Mouse (Mus musculus): ENCODE measurements at regions not wholly inside any gene's neighbourhood (a gene's known extent, or its start where the extent isn't known, plus 50 kb on each side); places are given as distances from the start of the nearest gene placed in this dataset.
"Not testable (repeated sequence)": the region's sequence is repeated elsewhere in the genome, so short reads cannot be mapped to it uniquely, and the experiment has no call there.

GRCm38 (mm10) chr16:58136979-58137378, 271.3 kb upstream of the Dcbld2 start:
- Histone ChIP-seq H3K9ac (replicated peaks; ENCODE audit: low read length, poor library complexity, severe bottlenecking) (no peak overlapping the region), H3K9me3 (ENCODE audit: low read length) (no peaks in the 10 kb centered on the region), H3K27ac (ENCODE audit: low read depth, low read length) (no peak overlapping the region), H3K4me3 (ENCODE audit: low read depth, low read length) (peak overlapping the region; percentile 10; the same call in 1 of the 2 replicates), H3K4me2 (ENCODE audit: low read depth, low read length, poor library complexity, severe bottlenecking) (peak overlapping the region; percentile 23), H3K4me1 (ENCODE audit: insufficient read depth, low read length) (no peaks in the 10 kb centered on the region), H3K27me3 (ENCODE audit: insufficient read depth, low read length) (no peaks in the 10 kb centered on the region), H3K36me3 (ENCODE audit: insufficient read depth, low read length) (no peaks in the 10 kb centered on the region)
- no peak for TF ChIP-seq CTCF (IDR thresholded peaks at IDR 0.05)
- DNase-seq (ENCODE audit: low spot score), result no peak
- ATAC-seq (ENCODE audit: low FRiP score), result no peak
- WGBS, result 83% methylated on average over 7 of the region's 7 CpGs

DNA sequence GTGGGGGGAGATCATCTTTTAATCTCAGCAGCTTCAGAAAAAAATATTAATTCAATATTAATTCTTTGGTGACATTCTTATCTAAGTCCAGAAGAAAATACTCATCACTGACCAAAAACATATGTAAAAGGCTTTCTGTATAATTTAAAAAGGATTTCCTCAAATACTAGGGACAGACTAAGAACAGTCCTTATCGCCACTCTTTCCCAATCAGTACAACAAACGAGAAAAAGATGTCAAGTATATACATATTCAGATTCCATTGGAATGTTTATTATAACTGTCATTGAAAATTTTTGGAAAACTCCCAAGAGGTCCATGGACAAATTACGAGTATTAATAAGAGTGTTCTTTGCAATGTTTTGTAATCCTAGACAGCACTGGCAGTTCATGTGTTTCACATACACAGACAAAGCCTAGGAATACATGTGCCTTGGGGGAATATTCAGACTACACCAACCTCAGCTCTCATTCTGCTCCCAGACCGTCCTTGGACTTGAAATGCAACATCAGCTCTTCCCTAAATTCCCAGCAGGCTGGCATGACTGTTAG, 270.4 kb upstream of the Dcbld2 start:
- no peak for DNase-seq (ENCODE audit: low spot score)
- no peak overlapping the region for H3K27ac ChIP-seq (ENCODE audit: low read depth, low read length)
- 85% methylated on average over 4 of the region's 4 CpGs for WGBS
- no peak for TF ChIP-seq CTCF (IDR thresholded peaks at IDR 0.05)
- no peaks in the 10 kb centered on the region for H3K27me3 ChIP-seq (ENCODE audit: insufficient read depth, low read length)
- no peak for ATAC-seq (ENCODE audit: low FRiP score)
- H3K4me2 ChIP-seq (ENCODE audit: low read depth, low read length, poor library complexity, severe bottlenecking), result no peak overlapping the region
- H3K4me1 ChIP-seq (ENCODE audit: insufficient read depth, low read length), result no peaks in the 10 kb centered on the region
- no peak overlapping the region for H3K4me3 ChIP-seq (ENCODE audit: low read depth, low read length)
- H3K36me3 ChIP-seq (ENCODE audit: insufficient read depth, low read length), result no peaks in the 10 kb centered on the region
- no peak overlapping the region for H3K9ac ChIP-seq (replicated peaks; ENCODE audit: low read length, poor library complexity, severe bottlenecking)
- no peaks in the 10 kb centered on the region for H3K9me3 ChIP-seq (ENCODE audit: low read length)

- ATAC-seq (ENCODE audit: low FRiP score), result no peak
- H3K4me2 ChIP-seq (ENCODE audit: low read depth, low read length, poor library complexity, severe bottlenecking), result no peak overlapping the region
- H3K27me3 ChIP-seq (ENCODE audit: insufficient read depth, low read length), result no peaks in the 10 kb centered on the region
- DNase-seq (ENCODE audit: low spot score), result no peak
- H3K27ac ChIP-seq (ENCODE audit: low read depth, low read length), result no peak overlapping the region
- WGBS, result 31% methylated on average over 6 of the region's 6 CpGs
- H3K4me1 ChIP-seq (ENCODE audit: insufficient read depth, low read length), result no peaks in the 10 kb centered on the region
- TF ChIP-seq CTCF (IDR thresholded peaks at IDR 0.05), result no peak
- no peak overlapping the region for H3K4me3 ChIP-seq (ENCODE audit: low read depth, low read length)
- H3K9ac ChIP-seq (replicated peaks; ENCODE audit: low read length, poor library complexity, severe bottlenecking), result no peak overlapping the region
- no peaks in the 10 kb centered on the region for H3K36me3 ChIP-seq (ENCODE audit: insufficient read depth, low read length)
- H3K9me3 ChIP-seq (ENCODE audit: low read length), result no peaks in the 10 kb centered on the region
Observed at GRCm38 (mm10) chr16:58146479-58146878, 261.8 kb upstream of the Dcbld2 start.

DNA sequence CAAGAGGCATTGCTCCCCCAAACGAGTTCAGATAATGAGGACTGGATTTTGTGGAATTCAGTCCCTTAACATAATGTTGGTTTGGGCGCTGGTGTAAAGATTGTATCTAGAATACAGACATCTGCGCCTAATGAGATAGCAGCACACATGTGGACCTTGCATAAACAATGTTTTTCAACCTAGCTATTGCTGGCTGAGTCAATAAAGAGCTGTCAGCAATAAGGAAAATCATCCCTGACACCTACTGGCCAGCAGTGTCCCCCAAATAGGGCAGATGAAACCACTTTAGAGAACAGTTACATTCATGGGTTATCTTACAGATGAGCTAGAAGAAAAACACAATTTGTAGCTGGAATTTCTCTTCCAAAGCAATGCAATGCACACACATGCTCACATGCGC, 252.7 kb upstream of the Dcbld2 start:
- TF ChIP-seq CTCF (IDR thresholded peaks at IDR 0.05), result peak; percentile 36
- no peak overlapping the region for H3K9ac ChIP-seq (replicated peaks; ENCODE audit: low read length, poor library complexity, severe bottlenecking)
- WGBS, result 39% methylated on average over 4 of the region's 4 CpGs
- H3K27ac ChIP-seq (ENCODE audit: low read depth, low read length), result 0 out of 2 replicates have a peak overlapping the region, but pooled peaks have one; percentile 6
- H3K9me3 ChIP-seq (ENCODE audit: low read length), result no peaks in the 10 kb centered on the region
- no peaks in the 10 kb centered on the region for H3K27me3 ChIP-seq (ENCODE audit: insufficient read depth, low read length)
- no peak overlapping the region for H3K4me3 ChIP-seq (ENCODE audit: low read depth, low read length)
- peak; percentile 10; the same call in 1 of the 2 replicates for ATAC-seq (ENCODE audit: low FRiP score)
- H3K4me2 ChIP-seq (ENCODE audit: low read depth, low read length, poor library complexity, severe bottlenecking), result no peak overlapping the region
- no peaks in the 10 kb centered on the region for H3K4me1 ChIP-seq (ENCODE audit: insufficient read depth, low read length)
- no peaks in the 10 kb centered on the region for H3K36me3 ChIP-seq (ENCODE audit: insufficient read depth, low read length)
- DNase-seq (ENCODE audit: low spot score), result peak; percentile 15

DNA sequence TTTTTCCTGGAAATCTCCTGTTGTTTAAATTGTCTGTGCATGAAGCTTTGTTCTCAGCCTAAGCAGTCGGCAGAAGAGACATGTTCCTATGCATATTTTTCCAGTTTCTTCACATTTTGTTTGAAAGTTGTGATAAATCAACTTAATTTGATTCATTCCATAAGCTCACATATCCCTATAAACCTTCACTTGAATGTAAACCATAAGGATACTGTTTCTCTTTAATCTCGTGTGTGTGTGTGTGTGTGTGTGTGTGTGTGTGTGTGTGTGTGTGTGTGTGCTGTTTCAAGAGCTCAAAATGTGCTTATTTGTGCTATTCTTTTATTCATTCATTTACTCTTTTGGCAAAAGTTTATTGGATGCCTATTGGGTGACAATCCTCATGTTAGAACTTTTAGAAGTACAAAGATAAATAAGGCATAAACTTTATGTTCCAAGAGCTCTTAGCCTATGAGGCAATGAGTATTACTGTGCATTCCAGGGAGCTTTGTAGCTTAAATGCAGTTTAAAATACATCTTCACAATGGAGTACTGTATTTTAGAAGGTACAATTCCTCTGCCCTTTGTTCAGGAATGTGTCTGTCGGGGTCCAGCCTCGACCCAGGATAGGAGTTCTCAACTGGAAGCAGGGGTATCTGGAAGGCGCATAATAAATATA, 229.4 kb upstream of the Dcbld2 start:
- Histone ChIP-seq H3K4me2 (ENCODE audit: low read depth, low read length, poor library complexity, severe bottlenecking) (no peak overlapping the region), H3K4me1 (ENCODE audit: insufficient read depth, low read length) (no peaks in the 10 kb centered on the region), H3K9ac (replicated peaks; ENCODE audit: low read length, poor library complexity, severe bottlenecking) (no peak overlapping the region), H3K4me3 (ENCODE audit: low read depth, low read length) (no peak overlapping the region), H3K9me3 (ENCODE audit: low read length) (no peaks in the 10 kb centered on the region), H3K27ac (ENCODE audit: low read depth, low read length) (no peak overlapping the region), H3K27me3 (ENCODE audit: insufficient read depth, low read length) (no peaks in the 10 kb centered on the region), H3K36me3 (ENCODE audit: insufficient read depth, low read length) (no peaks in the 10 kb centered on the region)
- WGBS, result 71% methylated on average over 5 of the region's 5 CpGs
- ATAC-seq (ENCODE audit: low FRiP score) (no peak), DNase-seq (ENCODE audit: low spot score) (no peak)
- TF ChIP-seq CTCF (IDR thresholded peaks at IDR 0.05), result no peak

DNA sequence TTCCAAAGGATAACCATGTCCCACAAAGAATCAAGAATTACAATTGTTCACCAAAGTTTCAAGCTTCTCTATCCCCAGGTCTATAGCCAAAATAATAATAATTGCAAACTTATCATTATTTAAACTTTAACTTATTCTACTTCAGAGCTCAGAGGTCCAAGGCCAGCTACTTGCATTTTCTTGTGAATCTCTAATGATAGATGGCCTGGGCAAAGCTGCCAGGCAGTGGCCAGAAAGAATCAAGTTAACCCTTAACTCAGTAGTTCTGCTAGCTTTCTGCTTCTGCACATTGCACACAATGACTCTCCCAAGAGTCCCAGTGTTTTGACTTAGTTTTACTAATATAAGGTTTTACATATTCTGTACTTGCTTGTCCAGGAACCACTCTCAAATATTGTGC, 228.3 kb upstream of the Dcbld2 start:
- H3K9ac ChIP-seq (replicated peaks; ENCODE audit: low read length, poor library complexity, severe bottlenecking); H3K27me3 ChIP-seq (ENCODE audit: insufficient read depth, low read length); H3K4me1 ChIP-seq (ENCODE audit: insufficient read depth, low read length); H3K9me3 ChIP-seq (ENCODE audit: low read length); DNase-seq (ENCODE audit: low spot score); H3K27ac ChIP-seq (ENCODE audit: low read depth, low read length); H3K4me3 ChIP-seq (ENCODE audit: low read depth, low read length); ATAC-seq (ENCODE audit: low FRiP score); H3K4me2 ChIP-seq (ENCODE audit: low read depth, low read length, poor library complexity, severe bottlenecking); H3K36me3 ChIP-seq (ENCODE audit: insufficient read depth, low read length): not testable (repeated sequence)
